Mouse (Mus musculus) liver, embryonic 13.5 days (tissue): ENCODE data around the gene 2310033P09Rik. TPM values are rescaled to one million over a fixed set of nuclear protein-coding genes. Genes with fewer than 3 reads are reported as not detected.

Source experiments
- ATAC-seq: fragments of 200-750 bp; cut with Nextera tagmentation; 2 replicates; pipeline ENCODE4 v1.8.0; 2017; ENCODE audit warnings: low read depth, mild to moderate bottlenecking, moderate number of reproducible peaks, moderate library complexity
- DNase-seq: peaks from one replicate; pipeline ENCODE4 v3.0.0; 2022
- H3K27ac ChIP-seq: fragments of 300-500 bp; sonication (generic); 2 replicates; pipeline ENCODE4 v1.5.1; 2015; ENCODE audit warnings: moderate library complexity, mild to moderate bottlenecking, inconsistent platforms
- H3K27me3 ChIP-seq: fragments of 300-500 bp; sonication (generic); 2 replicates; pipeline ENCODE4 v1.6.1; 2015; ENCODE audit warnings: mild to moderate bottlenecking, inconsistent platforms
- H3K36me3 ChIP-seq: fragments of 300-500 bp; sonication (generic); 2 replicates; pipeline ENCODE4 v1.6.1; 2015; ENCODE audit warnings: mild to moderate bottlenecking, inconsistent platforms
- H3K4me1 ChIP-seq: fragments of 300-500 bp; sonication (generic); replicated peaks from 2 replicates; pipeline ENCODE4 v1.6.1; 2015; ENCODE audit warnings: inconsistent platforms
- H3K4me2 ChIP-seq: fragments of 300-500 bp; sonication (generic); 2 replicates; pipeline ENCODE4 v1.6.1; 2015; ENCODE audit warnings: inconsistent platforms, mild to moderate bottlenecking, moderate library complexity
- H3K4me3 ChIP-seq: fragments of 300-500 bp; sonication (generic); replicated peaks from 2 replicates; pipeline ENCODE4 v1.5.1; 2015; ENCODE audit warnings: mild to moderate bottlenecking, inconsistent platforms
- H3K9ac ChIP-seq: fragments of 300-500 bp; sonication (generic); 2 replicates; pipeline ENCODE4 v1.6.1; 2015; ENCODE audit warnings: mild to moderate bottlenecking, inconsistent platforms
- H3K9me3 ChIP-seq: fragments of 300-500 bp; sonication (generic); replicated peaks from 2 replicates; pipeline ENCODE4 v1.6.1; 2016; ENCODE audit warnings: inconsistent platforms
- WGBS: fragments of 180-500 bp; shearing (Covaris S2); methylation state at CpG from one replicate; pipeline ENCODE4 v1.1.7; 2015; ENCODE audit not compliant: insufficient replicate concordance; 5-methylcytosine and 5-hydroxymethylcytosine counted together
- polyA plus RNA-seq: library from polyadenylated mRNA; unstranded; fragments of >200 nt; fragmentation: Nextera tagmentation; extraction: Ambion mirVana; gene quantifications from 2 replicates; pipeline ENCODE4 v1.2.1, GENCODE M21; 2015

Gene 2310033P09Rik
- polyA plus RNA-seq, 1 experiment from 2014 or later: 26.2 TPM

- H3K4me1 ChIP-seq: peaks cover 82% of the 10 kb centered on the region
- no peaks in the 10 kb centered on the region for H3K9me3 ChIP-seq
- no peak overlapping the region for H3K9ac ChIP-seq
- DNase-seq (no peak), ATAC-seq (no peak)
- H3K27ac ChIP-seq: no peak overlapping the region
- H3K27me3 ChIP-seq: no peaks in the 10 kb centered on the region
- no peak overlapping the region for H3K4me2 ChIP-seq
- H3K4me3 ChIP-seq: no peak overlapping the region
- H3K36me3 ChIP-seq: peaks cover 72% of the 10 kb centered on the region
Measured at GRCm38 (mm10) chr11:59219064-59219463, 10.9 kb downstream of the 2310033P09Rik start.

GRCm38 (mm10) chr11:59221604-59222003, 13.5 kb downstream of the 2310033P09Rik start:
- Histone ChIP-seq H3K4me2 (no peak overlapping the region), H3K9ac (no peak overlapping the region), H3K4me1 (peaks cover 94% of the 10 kb centered on the region), H3K27me3 (no peaks in the 10 kb centered on the region), H3K4me3 (no peak overlapping the region), H3K36me3 (peaks cover 59% of the 10 kb centered on the region), H3K9me3 (no peaks in the 10 kb centered on the region), H3K27ac (no peak overlapping the region)
- no peak for ATAC-seq
- no peak for DNase-seq

- WGBS: 72% methylated on average over 4 of the region's 4 CpGs
- ATAC-seq (no peak), DNase-seq (no peak)
- Histone ChIP-seq H3K27me3 (no peaks in the 10 kb centered on the region), H3K27ac (0 out of 2 replicates have a peak overlapping the region, but pooled peaks have one; percentile 30), H3K9ac (no peak overlapping the region), H3K36me3 (peaks cover 56% of the 10 kb centered on the region), H3K4me2 (0 out of 2 replicates have a peak overlapping the region, but pooled peaks have one; percentile 10), H3K9me3 (no peaks in the 10 kb centered on the region), H3K4me3 (no peak overlapping the region), H3K4me1 (peaks cover 94% of the 10 kb centered on the region)
Measured at GRCm38 (mm10) chr11:59222306-59222705, 14.2 kb downstream of the 2310033P09Rik start.

- Histone ChIP-seq H3K27me3 (no peaks in the 10 kb centered on the region), H3K4me1 (peaks cover 84% of the 10 kb centered on the region), H3K9ac (peak overlapping the region; percentile 14; the same call in 1 of the 2 replicates), H3K36me3 (peaks cover 39% of the 10 kb centered on the region), H3K4me3 (no peak overlapping the region), H3K4me2 (0 out of 2 replicates have a peak overlapping the region, but pooled peaks have one; percentile 4), H3K27ac (peak overlapping the region; percentile 30), H3K9me3 (no peaks in the 10 kb centered on the region)
- no peak for DNase-seq
- no peak for ATAC-seq
- 69% methylated on average over 3 of the region's 3 CpGs for WGBS
Measured at GRCm38 (mm10) chr11:59224025-59224424, 15.9 kb downstream of the 2310033P09Rik start.

- no peaks in the 10 kb centered on the region for H3K9me3 ChIP-seq
- H3K4me3 ChIP-seq: no peak overlapping the region
- peaks cover 34% of the 10 kb centered on the region for H3K36me3 ChIP-seq
- ATAC-seq: no peak
- peaks cover 86% of the 10 kb centered on the region for H3K4me1 ChIP-seq
- no peak overlapping the region for H3K27ac ChIP-seq
- no peaks in the 10 kb centered on the region for H3K27me3 ChIP-seq
- 20% methylated on average over 2 of the region's 2 CpGs for WGBS
- DNase-seq: no peak
- 0 out of 2 replicates have a peak overlapping the region, but pooled peaks have one; percentile 9 for H3K4me2 ChIP-seq
- H3K9ac ChIP-seq: no peak overlapping the region
Measured at GRCm38 (mm10) chr11:59224470-59224869, 16.3 kb downstream of the 2310033P09Rik start.

- H3K27ac ChIP-seq: peak overlapping the region; percentile 20; the same call in 1 of the 2 replicates
- H3K4me3 ChIP-seq: peak overlapping the region; percentile 8; the same call in 1 of the 2 replicates
- ATAC-seq (no peak), DNase-seq (no peak)
- peak overlapping the region; percentile 52 for H3K9ac ChIP-seq
- 15% methylated on average over 2 of the region's 2 CpGs for WGBS
- H3K4me1 ChIP-seq: peaks cover 83% of the 10 kb centered on the region
- H3K9me3 ChIP-seq: no peaks in the 10 kb centered on the region
- H3K36me3 ChIP-seq: peaks cover 29% of the 10 kb centered on the region
- H3K4me2 ChIP-seq: peak overlapping the region; percentile 86
- no peaks in the 10 kb centered on the region for H3K27me3 ChIP-seq
Measured at GRCm38 (mm10) chr11:59225167-59225566, 17.0 kb downstream of the 2310033P09Rik start.

GRCm38 (mm10) chr11:59226251-59226650, 18.1 kb downstream of the 2310033P09Rik start:
- ATAC-seq (no peak), DNase-seq (no peak)
- Histone ChIP-seq H3K9me3 (no peaks in the 10 kb centered on the region), H3K4me3 (peak overlapping the region; percentile 100), H3K4me2 (peak overlapping the region; percentile 86), H3K27me3 (no peaks in the 10 kb centered on the region), H3K9ac (peak overlapping the region; percentile 100), H3K27ac (peak overlapping the region; percentile 96), H3K36me3 (peaks cover 26% of the 10 kb centered on the region), H3K4me1 (peaks cover 79% of the 10 kb centered on the region)
- 49% methylated on average over 3 of the region's 3 CpGs for WGBS

GRCm38 (mm10) chr11:59226787-59227603, 18.9 kb downstream of the 2310033P09Rik start:
- Histone ChIP-seq H3K27me3 (0 out of 2 replicates have a peak, but pooled peaks cover 2% of the 10 kb centered on the region), H3K36me3 (peaks cover 20% of the 10 kb centered on the region), H3K4me1 (peaks cover 71% of the 10 kb centered on the region), H3K9me3 (no peaks in the 10 kb centered on the region), H3K27ac (peak overlapping the region; percentile 96), H3K4me3 (peak overlapping the region; percentile 100), H3K9ac (peak overlapping the region; percentile 100), H3K4me2 (peak overlapping the region; percentile 86)
- WGBS: 2% methylated on average over 21 of the region's 21 CpGs
- ATAC-seq: no peak
- no peak for DNase-seq

- DNase-seq: no peak
- Histone ChIP-seq H3K4me1 (peaks cover 65% of the 10 kb centered on the region), H3K9ac (peak overlapping the region; percentile 100), H3K27ac (peak overlapping the region; percentile 96), H3K4me2 (peak overlapping the region; percentile 86), H3K36me3 (peaks cover 16% of the 10 kb centered on the region), H3K27me3 (peaks cover 6% of the 10 kb centered on the region; the same call in 1 of the 2 replicates), H3K9me3 (no peaks in the 10 kb centered on the region), H3K4me3 (peak overlapping the region; percentile 100)
- 1% methylated on average over 51 of the region's 51 CpGs for WGBS
- ATAC-seq: peak; percentile 76
Measured at GRCm38 (mm10) chr11:59227604-59228121, 19.5 kb downstream of the 2310033P09Rik start.

- peak within 1 kb of the TSS; percentile 96 for H3K27ac ChIP-seq
- H3K4me3 ChIP-seq: peak within 1 kb of the TSS; percentile 100
- peaks cover 58% of the 10 kb centered on the region for H3K4me1 ChIP-seq
- H3K9me3 ChIP-seq: no peaks in the 10 kb centered on the region
- ATAC-seq (peak; percentile 93), DNase-seq (peak; percentile 96)
- H3K9ac ChIP-seq: peak within 1 kb of the TSS; percentile 100
- peaks cover 10% of the 10 kb centered on the region for H3K36me3 ChIP-seq
- peak within 1 kb of the TSS; percentile 86 for H3K4me2 ChIP-seq
- WGBS: 4% methylated on average over 56 of the region's 59 CpGs
- H3K27me3 ChIP-seq: peaks cover 12% of the 10 kb centered on the region; the same call in 1 of the 2 replicates
Measured at GRCm38 (mm10) chr11:59228122-59228953, 20.2 kb downstream of the 2310033P09Rik start, which contains the start of gene Arf1. TSS of gene Arf1 (minus strand) at chr11:59228270.
